Mouse (Mus musculus): ENCODE data around the gene Pls1. TPM values are rescaled to one million over a fixed set of nuclear protein-coding genes. Genes with fewer than 3 reads are reported as not detected.

The Pls1 gene
- polyA plus RNA-seq, 2 experiments: 0.69 to 1.8 TPM

GRCm38 (mm10) chr9:95705371-95705770, 139.7 kb downstream of the Pls1 start:
- WGBS: 78% methylated on average over 5 of the region's 5 CpGs
- ATAC-seq (ENCODE audit: low FRiP score, low read depth): no peak
- DNase-seq (ENCODE audit: low spot score): no peak

GRCm38 (mm10) chr9:95704078-95704477, 141.0 kb downstream of the Pls1 start:
- Histone ChIP-seq H3K4me1 (ENCODE audit: control insufficient read depth, insufficient read depth, low read length) (no peaks in the 10 kb centered on the region), H3K9ac (ENCODE audit: low read depth, low read length, severe bottlenecking) (no peak overlapping the region), H3K9me3 (ENCODE audit: control insufficient read depth, low read length) (no peaks in the 10 kb centered on the region), H3K36me3 (ENCODE audit: control insufficient read depth, insufficient read depth, low read length) (peaks cover 5% of the 10 kb centered on the region; the same call in 1 of the 2 replicates), H3K4me3 (replicated peaks; ENCODE audit: low read length) (no peak overlapping the region), H3K27me3 (ENCODE audit: control insufficient read depth, insufficient read depth, low read length) (no peaks in the 10 kb centered on the region), H3K27ac (replicated peaks; ENCODE audit: low read depth, low read length) (no peak overlapping the region), H3K4me2 (replicated peaks; ENCODE audit: low read depth, low read length, severe bottlenecking) (no peak overlapping the region)
- TF ChIP-seq POLR2A (IDR thresholded peaks at IDR 0.05; ENCODE audit: borderline replicate concordance, extremely low read depth, insufficient read depth, insufficient read length): no peak
- WGBS: 72% methylated on average over 3 of the region's 3 CpGs
- no peak for ATAC-seq (ENCODE audit: low FRiP score, low read depth)
- no peak for DNase-seq (ENCODE audit: low spot score)

More at GRCm38 (mm10) chr9:95705371-95705770, 139.7 kb downstream of the Pls1 start:
- Histone ChIP-seq H3K4me2 (replicated peaks; ENCODE audit: low read depth, low read length, severe bottlenecking) (no peak overlapping the region), H3K27me3 (ENCODE audit: control insufficient read depth, insufficient read depth, low read length) (no peaks in the 10 kb centered on the region), H3K4me3 (replicated peaks; ENCODE audit: low read length) (no peak overlapping the region), H3K9me3 (ENCODE audit: control insufficient read depth, low read length) (no peaks in the 10 kb centered on the region), H3K4me1 (ENCODE audit: control insufficient read depth, insufficient read depth, low read length) (no peaks in the 10 kb centered on the region), H3K27ac (replicated peaks; ENCODE audit: low read depth, low read length) (no peak overlapping the region), H3K9ac (ENCODE audit: low read depth, low read length, severe bottlenecking) (no peak overlapping the region), H3K36me3 (ENCODE audit: control insufficient read depth, insufficient read depth, low read length) (peaks cover 5% of the 10 kb centered on the region; the same call in 1 of the 2 replicates)
- no peak for TF ChIP-seq POLR2A (IDR thresholded peaks at IDR 0.05; ENCODE audit: borderline replicate concordance, extremely low read depth, insufficient read depth, insufficient read length)

Other genes starting within 250 kb of the Pls1 start
- gene Pcolce2, start 207.7 kb downstream of the Pls1 start, polyA plus RNA-seq (2012; rRNA removed): 6.3 and 6.8 TPM in 2 replicates
- 17.7 and 18.6 TPM in 2 replicates for gene Pcolce2, start 207.7 kb downstream of the Pls1 start, polyA plus RNA-seq (2014; fragmentation: Nextera tagmentation; extraction: Ambion mirVana)
- 3.4 and 3.6 TPM in 2 replicates for gene Trpc1, start 94.9 kb downstream of the Pls1 start, polyA plus RNA-seq (2012; rRNA removed)
- 2.7 and 2.9 TPM in 2 replicates for gene Trpc1, start 94.9 kb downstream of the Pls1 start, polyA plus RNA-seq (2014; fragmentation: Nextera tagmentation; extraction: Ambion mirVana)
- gene Atr, start 12.3 kb upstream of the Pls1 start, polyA plus RNA-seq (2012; rRNA removed): 12.8 and 14.0 TPM in 2 replicates
- gene Atr, start 12.3 kb upstream of the Pls1 start, polyA plus RNA-seq (2014; fragmentation: Nextera tagmentation; extraction: Ambion mirVana): 14.9 and 17.0 TPM in 2 replicates
- 14.7 and 15.4 TPM in 2 replicates for gene Xrn1, start 109.4 kb upstream of the Pls1 start, polyA plus RNA-seq (2012; rRNA removed)
- 18.4 and 21.7 TPM in 2 replicates for gene Xrn1, start 109.4 kb upstream of the Pls1 start, polyA plus RNA-seq (2014; fragmentation: Nextera tagmentation; extraction: Ambion mirVana)

Measured in limb, embryonic 14.5 days (tissue).